Mouse (Mus musculus) liver, adult 2 months (tissue): ENCODE results near the gene Pcolce2.

ENCODE experiments used
- CTCF ChIP-seq: fragments of 200-500 bp; IDR thresholded peaks from 2 replicates; pipeline ENCODE4 v1.5.1; 2011; ENCODE audit warnings: low read depth, low read length, control low read depth
- POLR2A ChIP-seq: fragments of 200-500 bp; IDR thresholded peaks from 2 replicates; pipeline ENCODE4 v1.6.1; 2011; ENCODE audit warnings: low read length, control low read depth; ENCODE audit not compliant: insufficient read depth; ENCODE audit errors: extremely low read depth

DNA sequence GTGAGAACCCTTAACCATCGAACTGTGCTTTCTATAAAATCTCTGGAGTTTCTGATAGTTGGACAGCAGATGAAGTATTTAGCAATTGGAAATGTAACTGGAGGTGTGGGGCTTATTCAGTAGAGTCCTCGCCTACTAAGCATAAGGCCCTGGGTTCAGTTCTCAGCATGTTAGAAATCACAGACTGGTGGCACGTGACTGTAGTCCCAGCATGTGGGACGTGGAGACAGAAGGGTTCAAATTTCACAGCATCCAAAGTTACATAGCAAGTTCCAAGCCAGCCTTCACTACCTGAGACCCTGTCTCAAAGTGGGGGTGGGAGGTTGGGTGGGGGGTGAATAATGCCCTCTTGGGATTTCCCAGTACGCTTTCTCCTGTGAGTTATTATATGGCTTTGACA lies 30.9 kb downstream of the Pcolce2 start:
- no peak for TF ChIP-seq POLR2A
- TF ChIP-seq CTCF: no peak
